Mouse (Mus musculus) liver, postnatal 0 days (tissue): Measurements from ENCODE around the gene Anks1. TPM values are rescaled to one million over a fixed set of nuclear protein-coding genes. Genes with fewer than 3 reads are reported as not detected.
A peak's percentile ranks its signal among the peaks of the same experiment; 100 is the strongest.
"Not testable (repeated sequence)": the region's sequence is repeated elsewhere in the genome, so short reads cannot be mapped to it uniquely, and the experiment has no call there.

Source experiments
- ATAC-seq: fragments of 200-750 bp; cut with Nextera tagmentation; 2 replicates; pipeline ENCODE4 v1.8.0; 2017; ENCODE audit warnings: mild to moderate bottlenecking, moderate library complexity
- DNase-seq: peaks from one replicate; pipeline ENCODE4 v3.0.0-alpha.2; 2016
- H3K27ac ChIP-seq: fragments of 300-500 bp; sonication (generic); 2 replicates; pipeline ENCODE4 v1.5.1; 2014; ENCODE audit warnings: antibody characterized with exemption, moderate library complexity, mild to moderate bottlenecking, low read depth
- H3K27me3 ChIP-seq: fragments of 300-500 bp; sonication (generic); 2 replicates; pipeline ENCODE4 v1.6.1; 2014; ENCODE audit warnings: low read length, control low read depth, mixed read lengths; ENCODE audit not compliant: insufficient read depth
- H3K36me3 ChIP-seq: fragments of 300-500 bp; sonication (generic); replicated peaks from 2 replicates; pipeline ENCODE4 v1.6.1; 2014; ENCODE audit warnings: mild to moderate bottlenecking, control low read depth, low read length, moderate library complexity, mixed read lengths; ENCODE audit not compliant: insufficient read depth
- H3K4me1 ChIP-seq: fragments of 300-500 bp; sonication (generic); 2 replicates; pipeline ENCODE4 v1.6.1; 2014; ENCODE audit warnings: antibody characterized with exemption, mild to moderate bottlenecking, control low read depth; ENCODE audit not compliant: insufficient read depth
- H3K4me2 ChIP-seq: fragments of 300-500 bp; sonication (generic); 2 replicates; pipeline ENCODE4 v1.6.1; 2014; ENCODE audit warnings: low read depth, mild to moderate bottlenecking, low read length, moderate library complexity, mixed read lengths
- H3K4me3 ChIP-seq: fragments of 300-500 bp; sonication (generic); 2 replicates; pipeline ENCODE4 v1.5.1; 2014; ENCODE audit warnings: low read depth, low read length
- H3K9ac ChIP-seq: fragments of 300-500 bp; sonication (generic); replicated peaks from 2 replicates; pipeline ENCODE4 v1.6.1; 2014; ENCODE audit warnings: mild to moderate bottlenecking, moderate library complexity
- H3K9me3 ChIP-seq: fragments of 300-500 bp; sonication (generic); 2 replicates; pipeline ENCODE4 v1.6.1; 2016; ENCODE audit warnings: mild to moderate bottlenecking, control low read depth, low read length, mixed read lengths
- CTCF ChIP-seq: sonication (generic); IDR thresholded peaks from 2 replicates; pipeline ENCODE4 v1.5.1; 2016; ENCODE audit warnings: antibody characterized with exemption, low read depth
- EP300 ChIP-seq: IDR thresholded peaks from 2 replicates; pipeline ENCODE4 v1.6.1; 2016; ENCODE audit warnings: antibody characterized with exemption, low read depth, mild to moderate bottlenecking
- WGBS: fragments of 180-500 bp; shearing (Covaris S2); extraction: QIAGEN DNeasy Blood & Tissue Kit; methylation state at CpG from one replicate; pipeline ENCODE4 v1.1.7; 2014; ENCODE audit not compliant: insufficient replicate concordance; 5-methylcytosine and 5-hydroxymethylcytosine counted together
- polyA plus RNA-seq: library from polyadenylated mRNA; unstranded; fragments of >200 nt; fragmentation: Nextera tagmentation; extraction: Ambion mirVana; gene quantifications from 2 replicates; pipeline ENCODE4 v1.2.1, GENCODE M21; 2015

The Anks1 gene
- polyA plus RNA-seq, 1 experiment from 2014 or later: 3.0 TPM

DNA sequence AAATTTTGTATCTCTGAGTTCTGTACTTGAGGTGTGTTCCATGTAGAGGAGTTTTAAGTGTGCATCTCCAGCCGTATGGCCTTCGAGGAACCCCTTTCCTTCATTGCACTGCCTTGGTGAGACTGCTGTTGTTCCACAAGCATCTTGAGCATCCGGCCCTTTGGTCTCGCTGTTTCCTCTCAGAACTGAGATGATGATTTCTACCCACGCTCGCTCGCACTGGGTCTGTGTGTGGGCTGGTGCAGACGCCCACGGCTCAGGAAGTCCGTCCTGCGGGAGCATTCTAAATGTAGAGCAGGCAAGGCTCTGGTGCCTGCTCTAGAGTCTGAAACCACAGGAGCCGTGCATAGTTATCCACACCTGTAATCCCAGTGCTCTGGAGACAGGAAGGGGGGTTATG lies 88.1 kb downstream of the Anks1 start:
- 57% methylated on average over 12 of the region's 12 CpGs for WGBS
- H3K4me1 ChIP-seq: no peaks in the 10 kb centered on the region
- TF ChIP-seq CTCF (no peak), EP300 (no peak)
- no peaks in the 10 kb centered on the region for H3K27me3 ChIP-seq
- H3K4me3 ChIP-seq: no peak overlapping the region
- H3K4me2 ChIP-seq: no peak overlapping the region
- H3K9ac ChIP-seq: no peak overlapping the region
- ATAC-seq: no peak
- H3K27ac ChIP-seq: no peak overlapping the region
- no peaks in the 10 kb centered on the region for H3K9me3 ChIP-seq
- H3K36me3 ChIP-seq: peaks cover 23% of the 10 kb centered on the region
- no peak for DNase-seq

- WGBS: 72% methylated on average over 13 of the region's 13 CpGs
Observed at GRCm38 (mm10) chr17:27999683-28000273, 90.7 kb downstream of the Anks1 start.

DNA sequence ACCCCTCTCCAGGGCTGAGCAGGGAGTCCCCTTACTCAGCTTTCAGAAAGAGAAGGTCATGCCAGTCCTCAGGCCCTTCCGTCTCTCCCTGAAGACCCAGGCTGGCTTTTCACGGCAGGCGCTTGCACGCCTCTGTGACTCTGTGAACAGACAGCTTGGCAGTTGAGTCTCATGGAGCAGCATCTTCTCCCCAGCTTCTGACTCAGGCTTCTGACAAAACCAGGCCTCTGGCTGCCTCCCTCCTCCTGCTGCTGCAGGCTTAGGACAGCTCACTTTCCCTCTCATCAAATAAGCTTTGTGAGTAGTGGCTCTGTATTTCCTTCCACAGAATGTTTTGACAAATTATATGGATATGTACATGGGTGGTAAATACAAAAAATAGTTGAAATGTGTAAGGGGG lies 91.3 kb downstream of the Anks1 start:
- H3K36me3 ChIP-seq: peaks cover 24% of the 10 kb centered on the region
- no peak overlapping the region for H3K4me2 ChIP-seq
- H3K4me3 ChIP-seq: no peak overlapping the region
- no peak for TF ChIP-seq EP300
- no peak for TF ChIP-seq CTCF
- no peak overlapping the region for H3K27ac ChIP-seq
- H3K4me1 ChIP-seq: no peaks in the 10 kb centered on the region
- H3K27me3 ChIP-seq: no peaks in the 10 kb centered on the region
- H3K9ac ChIP-seq: no peak overlapping the region
- ATAC-seq: no peak
- DNase-seq: no peak
- H3K9me3 ChIP-seq: no peaks in the 10 kb centered on the region
- 86% methylated on average over 4 of the region's 4 CpGs for WGBS

More at GRCm38 (mm10) chr17:27999683-28000273, 90.7 kb downstream of the Anks1 start:
- H3K27ac ChIP-seq, ATAC-seq, DNase-seq, H3K27me3 ChIP-seq, H3K9ac ChIP-seq, H3K4me2 ChIP-seq, H3K9me3 ChIP-seq, H3K4me1 ChIP-seq, H3K4me3 ChIP-seq: not testable (repeated sequence)
- H3K36me3 ChIP-seq: peaks cover 22% of the 10 kb centered on the region

- H3K36me3 ChIP-seq: peaks cover 22% of the 10 kb centered on the region
- 89% methylated on average over 1 of the region's 1 CpGs for WGBS
- ATAC-seq: no peak
- H3K4me3 ChIP-seq: no peak overlapping the region
- peaks cover 2% of the 10 kb centered on the region for H3K4me1 ChIP-seq
- H3K9ac ChIP-seq: no peak overlapping the region
- no peaks in the 10 kb centered on the region for H3K9me3 ChIP-seq
- H3K4me2 ChIP-seq: no peak overlapping the region
- H3K27me3 ChIP-seq: no peaks in the 10 kb centered on the region
- DNase-seq: no peak
- TF ChIP-seq CTCF (no peak), EP300 (no peak)
- H3K27ac ChIP-seq: no peak overlapping the region
Observed at GRCm38 (mm10) chr17:28000851-28001250, 91.7 kb downstream of the Anks1 start.

DNA sequence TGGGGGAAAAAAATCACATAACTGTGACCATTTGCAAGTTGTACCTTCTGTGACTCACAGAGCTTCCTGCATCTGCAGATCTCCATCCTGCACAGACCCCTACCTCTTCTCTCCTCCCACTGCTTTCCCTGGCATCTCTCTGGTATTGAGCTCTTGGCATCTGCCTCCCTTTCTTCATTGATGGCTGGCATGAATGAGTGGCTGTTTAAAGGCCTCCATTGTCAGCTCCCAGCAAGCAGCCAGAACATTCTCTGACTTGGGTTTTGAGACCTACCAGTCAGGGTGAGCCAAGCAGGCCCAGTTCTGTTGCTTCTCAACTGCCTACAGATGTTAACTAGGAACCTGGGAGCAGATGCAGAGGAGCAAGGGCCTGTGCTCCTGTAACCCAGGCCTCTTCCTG lies 96.3 kb downstream of the Anks1 start:
- H3K9ac ChIP-seq: no peak overlapping the region
- no peak for TF ChIP-seq EP300
- no peak for TF ChIP-seq CTCF
- H3K9me3 ChIP-seq: no peaks in the 10 kb centered on the region
- no peak overlapping the region for H3K4me3 ChIP-seq
- no peaks in the 10 kb centered on the region for H3K27me3 ChIP-seq
- peaks cover 38% of the 10 kb centered on the region for H3K4me1 ChIP-seq
- no peak overlapping the region for H3K27ac ChIP-seq
- no peak overlapping the region for H3K4me2 ChIP-seq
- ATAC-seq (no peak), DNase-seq (no peak)
- peaks cover 5% of the 10 kb centered on the region; the same call in 1 of the 2 replicates for H3K36me3 ChIP-seq

GRCm38 (mm10) chr17:28006208-28006607 lies 97.1 kb downstream of the Anks1 start:
- no peak for DNase-seq
- peaks cover 43% of the 10 kb centered on the region for H3K4me1 ChIP-seq
- H3K27ac ChIP-seq: peak overlapping the region; percentile 80
- no peak for ATAC-seq
- H3K27me3 ChIP-seq: no peaks in the 10 kb centered on the region
- WGBS: 56% methylated on average over 8 of the region's 8 CpGs
- H3K9me3 ChIP-seq: no peaks in the 10 kb centered on the region
- H3K36me3 ChIP-seq: peaks cover 5% of the 10 kb centered on the region
- no peak overlapping the region for H3K4me2 ChIP-seq
- peak overlapping the region; percentile 64 for H3K9ac ChIP-seq
- no peak overlapping the region for H3K4me3 ChIP-seq
- TF ChIP-seq CTCF (peak; percentile 34), EP300 (no peak)

DNA sequence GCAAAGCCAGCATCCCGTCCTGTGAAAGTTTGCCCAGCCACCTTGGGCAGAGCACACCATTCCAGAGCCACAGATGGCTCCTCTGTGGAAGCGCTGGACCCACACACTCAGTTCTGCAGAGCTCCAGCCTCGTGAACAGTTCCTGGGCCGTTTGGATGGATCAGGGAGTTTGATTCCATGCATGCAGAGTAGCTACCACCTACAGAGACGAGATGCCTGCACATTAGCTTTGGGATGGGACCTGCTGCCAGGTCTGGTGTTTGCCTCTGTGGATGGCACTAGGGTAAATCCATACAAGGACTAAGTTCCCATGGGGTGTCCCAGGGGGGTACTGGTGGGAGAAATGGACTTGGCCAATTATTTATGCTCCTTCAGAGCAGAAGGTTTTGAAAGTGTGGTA lies 97.5 kb downstream of the Anks1 start:
- peaks cover 9% of the 10 kb centered on the region for H3K36me3 ChIP-seq
- peaks cover 44% of the 10 kb centered on the region for H3K4me1 ChIP-seq
- ATAC-seq (no peak), DNase-seq (no peak)
- peak overlapping the region; percentile 80 for H3K27ac ChIP-seq
- 45% methylated on average over 5 of the region's 5 CpGs for WGBS
- H3K9ac ChIP-seq: peak overlapping the region; percentile 64
- H3K4me3 ChIP-seq: no peak overlapping the region
- H3K4me2 ChIP-seq: peak overlapping the region; percentile 70
- TF ChIP-seq CTCF (no peak), EP300 (no peak)
- no peaks in the 10 kb centered on the region for H3K27me3 ChIP-seq
- no peaks in the 10 kb centered on the region for H3K9me3 ChIP-seq
